Mouse (Mus musculus) right cerebral cortex, postnatal 4 days (tissue): ENCODE results near the gene Rdh7.
A peak's percentile ranks its signal among the peaks of the same experiment; 100 is the strongest.
"Not testable (repeated sequence)": the region's sequence is repeated elsewhere in the genome, so short reads cannot be mapped to it uniquely, and the experiment has no call there.

ENCODE experiments used
- DNase-seq: peaks from one replicate; pipeline ENCODE4 v3.0.0-alpha.2; 2022

Rdh7 gene

DNA sequence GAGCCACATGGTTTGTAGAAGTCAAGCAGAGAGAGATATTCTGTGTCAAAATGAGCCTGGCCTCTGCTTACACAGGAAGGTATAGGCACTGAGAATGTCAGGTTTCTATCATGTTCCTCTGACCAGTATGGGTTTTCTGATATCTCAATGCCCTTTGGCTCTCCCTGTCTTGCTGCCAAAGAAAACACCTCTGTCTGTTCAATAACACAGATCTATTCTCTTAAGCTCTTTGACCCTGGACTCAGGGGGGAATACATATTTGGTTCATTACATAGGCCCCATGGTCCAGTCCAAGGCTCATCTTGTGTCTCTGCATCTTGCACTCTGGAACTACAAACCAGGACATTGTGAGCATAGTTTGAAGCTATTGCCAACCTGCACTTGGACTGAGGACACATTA lies at the start of gene Rdh7:
Gene Rdh7, minus strand, starts transcription at position 213 of the 400 bp plus-strand sequence.
- DNase-seq = no peak

DNA sequence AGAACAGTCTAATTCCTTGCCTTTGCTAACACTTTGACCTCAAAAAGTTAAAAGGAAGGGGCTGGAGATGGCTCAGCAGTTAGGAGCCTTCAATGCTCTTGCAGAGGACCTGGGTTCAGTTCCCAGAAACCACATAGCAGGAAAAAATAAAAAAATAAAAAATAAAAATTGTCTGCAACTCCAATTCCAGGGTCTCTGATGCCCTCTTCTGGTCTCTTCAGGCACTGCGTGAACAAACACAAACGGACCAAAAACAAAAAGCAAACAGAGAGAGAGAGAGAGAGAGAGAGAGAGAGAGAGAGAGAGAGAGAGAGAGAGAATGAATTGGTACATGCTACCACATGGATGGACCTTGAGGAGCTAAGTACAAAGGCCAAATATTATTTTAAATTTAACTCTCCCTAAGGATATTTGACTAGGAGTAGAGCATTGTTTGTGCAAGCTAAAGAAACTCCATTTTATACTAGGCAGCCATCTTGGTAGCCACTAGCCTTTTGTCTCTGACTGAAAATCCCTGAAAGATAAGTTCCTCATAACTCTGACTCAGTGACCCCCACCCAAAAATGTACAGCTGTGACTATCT lies 48.9 kb upstream of the Rdh7 start:
- DNase-seq = peak; percentile 79

DNA sequence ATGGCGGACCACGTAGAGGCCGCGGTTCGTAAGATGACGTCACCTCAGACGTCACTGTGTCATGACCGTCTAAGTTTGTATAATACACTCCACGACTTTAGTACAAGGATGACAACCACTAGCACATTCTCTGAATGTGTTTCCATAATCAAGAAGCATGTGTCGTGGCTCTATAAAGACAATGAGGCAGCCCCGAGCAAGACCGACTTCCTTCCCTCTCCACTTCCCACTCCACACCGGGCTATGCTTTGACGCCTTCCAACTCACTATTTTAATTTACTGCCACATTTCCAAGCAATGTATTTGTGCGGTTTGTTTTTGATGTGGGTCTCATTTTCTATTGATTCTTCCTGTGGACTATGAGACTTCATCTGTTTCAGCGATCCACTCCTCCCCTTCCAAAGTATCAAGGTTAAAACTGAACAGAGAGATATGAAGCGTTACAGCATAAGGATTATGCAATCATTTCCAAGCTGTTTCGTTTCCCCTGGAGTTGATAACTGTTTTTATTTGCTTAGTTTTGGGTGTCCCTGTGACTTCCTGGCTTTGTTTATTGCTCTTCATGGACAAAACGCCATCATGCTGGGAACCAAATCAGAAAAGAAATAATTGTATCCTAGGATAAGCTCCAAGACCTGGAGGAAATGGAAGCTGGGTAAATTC lies 48.3 kb upstream of the Rdh7 start:
- DNase-seq = no peak

DNA sequence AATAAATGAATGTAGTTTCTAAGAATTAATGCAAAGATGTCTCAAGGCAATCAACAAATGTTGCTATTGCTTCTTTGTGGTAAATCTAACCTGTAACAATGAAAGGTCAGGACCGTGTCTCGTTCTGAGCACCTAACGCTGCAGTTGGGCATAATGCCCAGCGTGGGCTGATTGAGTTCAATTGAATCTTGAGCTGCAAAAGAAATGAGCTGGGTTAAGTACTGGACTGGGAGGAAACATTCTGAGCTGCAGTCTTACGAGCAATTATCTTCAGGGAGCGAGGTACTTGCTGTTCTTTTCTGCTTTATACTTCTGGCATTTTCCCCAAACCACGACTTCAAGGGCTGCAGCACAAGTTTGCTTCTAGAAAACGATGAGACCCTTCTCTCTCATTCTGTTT lies 47.7 kb upstream of the Rdh7 start:
- no peak for DNase-seq

DNA sequence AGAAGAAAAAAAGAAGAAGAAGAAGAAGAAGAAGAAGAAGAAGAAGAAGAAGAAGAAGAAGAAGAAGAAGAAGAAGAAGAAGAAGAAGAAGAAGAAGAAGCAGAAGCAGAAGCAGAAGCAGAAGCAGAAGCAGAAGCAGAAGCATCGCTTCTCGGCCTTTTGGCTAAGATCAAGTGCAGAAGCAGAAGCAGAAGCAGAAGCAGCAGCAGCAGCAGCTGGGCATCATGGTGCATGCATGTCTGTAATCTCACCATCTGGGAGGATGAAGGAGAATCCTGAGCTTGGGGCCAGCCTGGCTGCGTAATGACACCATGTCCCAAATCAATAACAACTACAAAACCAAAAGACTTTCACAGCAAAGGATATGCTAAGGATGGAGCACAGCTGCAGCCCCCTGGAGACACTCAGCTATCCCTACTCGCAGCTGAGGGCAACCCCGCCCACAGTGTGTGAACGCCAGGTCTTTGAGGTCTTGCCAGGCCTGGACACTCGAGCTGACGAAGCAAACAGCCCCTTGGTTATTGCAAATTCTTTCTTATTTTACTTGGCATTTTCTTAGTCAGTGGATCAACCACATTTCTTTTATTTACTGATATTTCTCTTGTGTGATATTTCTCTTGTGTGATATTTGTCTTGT lies 43.8 kb upstream of the Rdh7 start:
- DNase-seq = no peak

DNA sequence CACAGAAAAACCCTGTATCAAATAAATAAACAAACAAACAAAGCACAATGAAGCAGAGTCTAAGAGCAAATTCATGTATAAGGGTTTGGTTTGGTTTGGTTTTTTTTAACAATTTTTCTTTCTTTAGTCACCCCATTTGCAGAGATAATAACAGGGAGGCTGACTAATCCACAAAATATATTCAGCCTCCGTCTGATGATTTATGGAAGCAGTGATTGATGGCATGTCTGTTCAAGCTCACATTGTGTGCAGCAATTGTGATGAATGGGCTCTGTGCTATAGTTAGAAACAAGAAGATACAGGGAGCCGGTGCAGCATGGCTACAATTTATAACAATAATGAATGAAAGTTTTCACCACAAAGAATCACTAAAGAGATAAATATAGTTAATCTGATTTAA lies 39.1 kb upstream of the Rdh7 start:
- DNase-seq = no peak

DNA sequence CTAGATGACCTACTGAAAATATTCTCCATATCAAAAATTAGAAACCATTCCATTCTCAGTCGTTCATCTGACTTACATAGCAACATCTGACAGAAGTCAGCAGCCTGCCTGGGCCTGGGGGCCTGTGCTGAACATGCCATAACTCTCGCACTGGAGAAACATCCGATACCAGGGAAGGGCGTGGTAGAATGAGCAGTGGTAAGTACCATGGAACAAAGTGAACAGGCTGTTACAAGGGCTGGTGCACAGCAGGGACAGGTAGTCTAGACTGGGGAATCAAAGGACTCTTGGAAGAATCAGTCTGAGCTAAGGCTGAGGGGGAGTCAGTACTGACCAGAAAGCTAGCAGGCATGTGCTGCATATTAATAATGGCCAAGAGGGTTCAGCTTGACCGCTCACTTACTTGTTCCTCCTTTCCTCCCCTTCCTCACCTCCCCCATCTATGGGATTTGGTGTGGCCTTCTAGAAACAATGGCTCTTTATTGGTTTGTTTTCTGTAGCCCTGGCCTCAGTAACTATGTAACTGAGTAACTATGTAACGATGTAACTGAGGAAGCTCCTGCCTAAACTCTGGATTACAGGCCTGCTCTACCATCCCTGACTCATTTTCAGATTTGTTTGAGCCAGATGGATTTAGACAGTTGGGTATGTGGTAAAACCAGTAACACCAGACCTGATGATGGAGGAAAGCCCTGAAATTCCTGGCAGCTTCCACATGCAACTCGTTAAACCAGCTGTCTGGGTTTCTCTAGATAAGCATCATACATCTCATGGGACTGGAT lies 36.2 kb upstream of the Rdh7 start:
- no peak for DNase-seq

DNA sequence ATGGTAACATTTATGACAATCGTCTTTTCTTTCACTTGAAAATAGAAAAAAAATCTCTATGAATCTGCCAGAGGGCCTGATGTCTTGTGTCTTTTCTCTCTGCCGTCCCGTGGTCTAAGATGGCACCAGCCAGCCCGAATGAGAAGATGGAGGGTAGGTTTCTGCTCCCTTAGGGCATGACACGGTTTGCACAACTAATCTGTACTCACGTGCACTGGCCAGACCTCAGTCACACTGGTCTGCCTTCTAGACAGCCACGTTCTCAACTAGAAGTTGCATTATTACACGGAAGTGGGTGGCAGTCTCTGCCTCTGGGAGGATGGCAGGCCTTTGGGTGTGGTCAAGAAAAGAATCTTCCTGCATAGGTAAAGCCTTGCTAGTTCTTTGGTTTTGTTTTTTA lies 34.4 kb upstream of the Rdh7 start:
- DNase-seq = no peak

DNA sequence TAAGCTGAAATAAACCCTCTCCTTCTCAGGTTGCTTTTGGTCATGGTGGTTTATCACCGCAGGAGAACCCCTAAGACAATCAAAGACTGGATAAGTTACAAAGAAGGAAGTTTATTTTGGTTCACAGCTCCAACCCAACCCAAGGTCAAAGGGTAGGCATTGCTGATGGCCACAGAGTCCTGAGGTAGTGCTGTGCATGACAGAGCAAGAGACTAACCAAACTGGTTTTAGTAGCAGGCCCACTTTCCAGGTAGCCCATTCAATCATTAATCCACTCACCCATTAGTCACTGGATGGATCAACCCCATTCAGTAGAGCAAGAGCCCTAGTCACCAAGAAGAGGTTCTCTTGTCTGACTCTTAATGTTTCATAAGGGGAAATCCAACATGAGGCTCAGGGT lies 33.6 kb upstream of the Rdh7 start:
- DNase-seq = no peak

DNA sequence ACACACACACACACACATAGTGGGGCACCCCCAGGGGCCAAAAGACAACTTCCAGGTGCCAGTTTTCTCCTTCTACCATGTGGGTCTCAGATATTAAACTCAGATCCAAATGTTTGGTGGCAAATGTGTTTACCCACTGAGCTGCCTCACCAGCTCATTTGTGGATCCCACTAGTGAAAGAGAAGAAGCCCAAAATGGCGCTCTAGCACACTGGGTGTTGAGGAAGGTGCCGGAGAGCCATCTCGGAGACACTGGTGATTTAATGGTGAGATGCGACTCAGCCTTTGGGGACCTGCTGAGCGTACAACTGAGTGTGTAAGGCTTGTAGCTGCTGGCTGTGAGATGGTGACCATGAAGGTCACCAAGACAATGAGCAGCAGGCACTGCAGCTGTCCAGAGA lies 29.0 kb upstream of the Rdh7 start:
- no peak for DNase-seq

DNA sequence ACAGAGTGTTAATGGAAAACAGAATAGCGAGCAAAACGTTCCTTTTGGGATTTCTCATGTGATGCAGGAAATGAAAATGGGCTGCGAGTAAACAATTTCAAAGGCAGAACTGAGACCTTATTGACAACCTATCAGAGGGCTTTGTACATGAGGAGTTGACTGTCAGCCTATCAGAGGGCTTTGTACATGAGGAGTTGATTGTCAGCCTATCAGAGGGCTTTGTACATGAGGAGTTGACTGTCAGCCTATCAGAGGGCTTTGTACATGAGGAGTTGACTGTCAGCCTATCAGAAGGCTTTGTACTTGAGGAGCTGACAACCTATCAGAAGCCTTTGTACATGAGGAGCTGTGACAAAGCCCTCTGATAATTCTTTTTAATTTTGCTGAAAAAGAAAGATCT lies 28.6 kb upstream of the Rdh7 start:
- DNase-seq = not testable (repeated sequence)

DNA sequence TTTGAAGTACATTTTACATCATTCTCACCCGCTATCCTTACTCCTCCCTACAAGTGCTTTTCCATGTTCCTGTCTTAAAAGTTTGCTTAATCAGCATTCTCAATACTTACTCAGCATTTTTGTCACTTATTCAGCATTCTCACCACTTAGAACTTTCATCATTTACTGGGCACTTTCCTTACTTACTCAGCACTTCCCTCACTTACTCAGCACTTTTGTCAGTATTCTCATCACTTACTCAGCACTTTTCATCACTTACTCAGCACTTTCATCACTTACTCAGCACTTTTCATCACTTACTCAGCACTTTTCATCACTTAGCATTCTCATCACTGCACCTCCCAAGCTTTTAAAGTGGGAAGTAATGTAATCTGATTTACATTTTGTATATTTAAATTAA lies 27.0 kb upstream of the Rdh7 start:
- DNase-seq = no peak

DNA sequence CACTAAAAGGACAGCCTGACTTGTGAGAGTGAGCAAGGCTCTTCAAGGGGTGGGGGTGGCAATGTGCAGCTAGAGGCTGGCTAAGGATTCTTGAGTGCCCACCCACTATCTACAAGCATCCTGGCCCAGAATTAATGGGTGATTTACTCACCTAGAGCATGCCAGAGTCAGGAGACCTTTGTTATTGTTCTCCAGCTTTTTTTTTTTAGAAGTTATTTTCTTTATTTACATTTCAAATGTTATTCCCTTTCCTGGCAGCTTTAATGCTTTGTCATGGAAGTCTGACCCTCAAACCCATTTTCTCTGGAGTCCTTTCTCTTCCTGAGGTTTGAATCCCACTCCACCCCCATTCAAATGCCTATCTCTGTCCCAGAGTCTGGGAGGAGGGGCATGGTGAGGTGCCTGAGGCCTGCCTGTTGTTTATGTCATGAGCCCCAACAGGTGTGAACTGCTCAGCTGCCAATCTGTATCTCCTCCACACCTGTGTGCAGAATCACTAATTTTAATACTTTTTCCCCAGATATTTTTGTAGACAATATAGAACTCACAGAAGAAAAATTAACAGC lies 18.9 kb upstream of the Rdh7 start:
- DNase-seq = no peak

DNA sequence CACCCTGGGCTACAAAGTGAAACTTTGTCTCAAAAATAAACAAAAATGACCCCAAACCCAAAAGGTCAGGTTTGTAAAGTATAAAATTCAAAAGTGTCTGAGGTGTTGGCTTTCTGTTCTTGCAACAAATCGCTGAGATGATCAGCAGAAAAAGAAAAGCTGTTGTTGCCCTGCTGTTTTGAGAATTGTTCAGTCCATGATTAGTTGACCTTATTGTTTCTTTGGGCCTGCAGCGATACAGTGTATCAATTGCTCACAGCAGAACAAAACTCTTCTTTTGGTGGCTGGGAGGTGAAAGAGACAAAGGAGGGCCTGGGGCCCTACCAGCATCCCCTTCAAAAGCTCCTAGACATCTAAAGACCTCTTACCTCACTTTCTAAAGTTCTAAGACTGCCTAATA lies 17.5 kb upstream of the Rdh7 start:
- DNase-seq = no peak

DNA sequence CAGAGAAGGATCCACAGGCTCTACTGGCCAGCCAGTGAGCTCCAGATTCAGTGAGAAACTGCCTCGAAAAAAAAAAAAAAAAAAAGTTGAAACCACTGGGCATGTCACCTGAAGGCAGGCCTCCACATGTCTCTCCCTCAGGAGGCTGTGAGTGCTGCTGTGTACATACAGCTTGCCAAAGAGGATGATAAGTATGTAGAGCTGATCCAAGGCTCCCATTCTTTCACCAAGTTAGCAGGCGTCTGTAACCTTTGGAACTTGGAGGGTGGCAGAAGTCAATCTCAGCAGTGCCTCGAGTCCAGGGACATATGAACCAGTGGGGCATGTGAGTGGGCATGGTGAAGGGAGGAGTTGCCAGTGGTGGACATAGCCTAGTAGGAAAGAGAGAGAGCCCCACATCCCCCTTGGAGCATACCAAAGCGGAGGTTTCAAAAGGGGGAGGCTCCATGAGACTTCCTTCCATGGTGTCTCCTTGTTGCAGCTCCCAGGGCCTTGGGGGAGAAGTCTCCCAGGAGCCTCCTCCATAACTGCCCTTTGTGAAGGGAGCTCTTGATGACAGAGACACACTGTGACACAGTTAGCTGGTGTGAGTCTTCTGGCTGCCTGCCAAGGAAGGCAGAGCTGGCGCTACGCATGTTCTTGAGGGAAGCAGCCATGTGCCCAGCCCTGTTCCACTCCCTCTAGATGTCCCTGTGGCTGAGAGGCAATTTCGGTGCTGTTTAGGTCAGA lies 16.3 kb upstream of the Rdh7 start:
- peak; percentile 15 for DNase-seq

DNA sequence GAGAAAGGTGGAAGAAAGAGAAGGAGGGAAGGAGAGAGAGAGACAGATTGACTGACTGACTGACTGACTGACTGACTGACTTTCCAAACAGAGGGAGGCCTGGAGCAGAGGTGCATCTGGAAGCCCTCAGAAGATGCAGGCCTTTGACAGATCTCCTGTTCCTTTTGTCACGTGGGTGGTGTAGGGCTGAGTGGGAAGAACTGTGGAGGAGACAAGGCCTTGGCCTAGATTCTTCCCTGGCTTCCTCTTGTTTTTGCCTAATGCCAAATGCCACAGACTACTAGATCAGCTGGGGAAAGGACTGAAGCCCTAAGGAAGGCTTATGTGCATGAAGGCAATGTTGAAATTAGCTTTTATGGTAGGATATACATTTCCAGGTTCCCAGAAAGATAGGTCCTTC lies 14.5 kb upstream of the Rdh7 start:
- DNase-seq = no peak

DNA sequence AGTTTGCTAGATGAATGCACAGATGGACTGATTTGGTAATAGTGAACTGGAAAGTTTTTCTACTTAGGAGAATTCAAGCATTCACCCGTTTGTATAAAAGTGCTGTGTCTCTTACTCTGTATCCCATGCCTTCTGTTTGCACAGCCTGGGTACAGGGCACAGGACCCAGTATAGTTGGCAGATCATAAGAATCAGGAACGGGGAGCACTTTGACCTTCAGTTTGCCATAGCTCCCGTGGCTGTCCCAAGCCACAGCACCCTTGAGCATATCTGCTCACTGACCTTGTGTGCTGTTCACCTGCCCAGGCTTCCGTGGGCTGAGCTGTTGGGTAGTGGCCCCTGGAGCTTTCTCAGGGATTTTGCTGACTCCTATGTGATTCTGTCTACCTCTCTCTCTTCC lies 13.1 kb upstream of the Rdh7 start:
- DNase-seq = no peak

DNA sequence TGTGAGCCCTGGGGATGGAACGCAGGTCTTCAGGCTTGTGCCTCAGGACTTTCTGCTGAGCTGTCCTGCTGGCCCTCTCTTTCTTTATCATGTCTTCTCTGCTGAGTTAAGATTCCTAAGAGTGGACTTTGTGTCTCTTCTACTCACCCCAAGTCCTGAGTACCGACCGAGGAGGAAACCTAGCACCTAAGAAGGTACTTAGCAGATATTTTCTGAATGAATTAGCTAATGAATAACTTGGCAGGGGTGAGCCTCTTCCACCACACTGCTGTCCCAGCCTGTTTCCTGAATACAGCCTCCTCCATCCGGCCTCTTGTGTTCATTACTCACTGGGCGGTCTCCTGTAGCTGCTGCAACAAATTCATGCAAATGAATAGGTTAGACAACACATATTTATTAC lies 11.2 kb upstream of the Rdh7 start:
- DNase-seq = no peak

DNA sequence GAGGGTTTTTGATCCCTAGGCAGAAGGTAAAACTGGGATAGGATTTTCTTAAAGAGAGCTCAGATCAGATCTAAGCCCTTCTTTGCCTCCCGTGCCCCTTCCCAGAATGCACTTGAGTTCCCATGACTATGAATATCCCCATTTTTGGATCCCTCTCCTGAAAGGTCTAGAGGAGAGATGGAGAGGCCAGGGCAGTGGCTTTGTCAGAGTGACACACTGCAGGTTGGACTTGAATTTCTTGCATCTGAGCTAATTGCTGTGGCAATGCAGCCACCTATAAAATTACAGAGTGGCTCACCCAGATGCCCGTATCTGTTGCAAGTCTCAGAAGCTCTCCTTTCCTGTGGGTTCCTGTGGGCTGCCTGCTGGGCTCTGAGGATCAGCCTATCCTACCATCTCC lies 9.6 kb upstream of the Rdh7 start, which contains the start of gene Sdr9c7:
Gene Sdr9c7, plus strand, starts transcription at position 301 of the 400 bp plus-strand sequence.
- DNase-seq = no peak

DNA sequence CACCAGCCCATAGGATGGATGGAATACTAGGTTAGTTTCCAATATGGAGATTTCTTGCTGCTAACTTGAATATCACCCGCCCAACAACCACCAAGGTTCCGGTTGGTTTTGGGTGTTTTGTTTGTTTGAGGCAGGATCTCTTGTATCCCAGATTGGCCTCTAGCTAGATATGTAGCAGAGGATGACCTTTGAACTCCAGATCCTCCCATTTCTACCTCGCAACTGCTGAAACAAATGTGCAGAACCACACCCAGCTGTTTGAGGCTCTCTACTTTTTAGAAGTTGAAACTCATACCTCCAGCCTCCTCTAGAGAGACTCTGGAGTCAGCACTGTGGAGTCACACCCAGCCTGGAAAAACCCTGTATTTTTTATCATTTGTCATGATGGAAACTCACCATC lies 8.9 kb upstream of the Rdh7 start:
- no peak for DNase-seq

DNA sequence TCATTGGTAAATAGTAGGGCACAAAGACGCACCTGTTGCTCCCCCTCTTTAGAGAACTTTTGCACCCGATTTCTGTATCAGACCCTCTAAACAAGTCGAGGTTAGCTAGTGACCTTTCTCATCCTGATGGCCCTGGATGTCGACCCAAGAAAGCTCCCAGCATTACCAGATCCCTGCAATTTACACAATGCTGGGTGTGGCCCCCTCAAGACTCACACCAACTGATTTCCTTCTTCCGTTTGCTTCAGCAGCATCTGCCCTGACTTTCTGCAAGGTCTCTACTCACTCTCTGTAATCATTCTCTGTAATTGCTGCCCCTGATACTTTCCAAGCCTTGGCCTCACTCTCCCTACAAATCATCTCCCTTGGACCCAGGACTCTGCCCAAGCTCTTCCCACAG lies 8.1 kb upstream of the Rdh7 start:
- no peak for DNase-seq

DNA sequence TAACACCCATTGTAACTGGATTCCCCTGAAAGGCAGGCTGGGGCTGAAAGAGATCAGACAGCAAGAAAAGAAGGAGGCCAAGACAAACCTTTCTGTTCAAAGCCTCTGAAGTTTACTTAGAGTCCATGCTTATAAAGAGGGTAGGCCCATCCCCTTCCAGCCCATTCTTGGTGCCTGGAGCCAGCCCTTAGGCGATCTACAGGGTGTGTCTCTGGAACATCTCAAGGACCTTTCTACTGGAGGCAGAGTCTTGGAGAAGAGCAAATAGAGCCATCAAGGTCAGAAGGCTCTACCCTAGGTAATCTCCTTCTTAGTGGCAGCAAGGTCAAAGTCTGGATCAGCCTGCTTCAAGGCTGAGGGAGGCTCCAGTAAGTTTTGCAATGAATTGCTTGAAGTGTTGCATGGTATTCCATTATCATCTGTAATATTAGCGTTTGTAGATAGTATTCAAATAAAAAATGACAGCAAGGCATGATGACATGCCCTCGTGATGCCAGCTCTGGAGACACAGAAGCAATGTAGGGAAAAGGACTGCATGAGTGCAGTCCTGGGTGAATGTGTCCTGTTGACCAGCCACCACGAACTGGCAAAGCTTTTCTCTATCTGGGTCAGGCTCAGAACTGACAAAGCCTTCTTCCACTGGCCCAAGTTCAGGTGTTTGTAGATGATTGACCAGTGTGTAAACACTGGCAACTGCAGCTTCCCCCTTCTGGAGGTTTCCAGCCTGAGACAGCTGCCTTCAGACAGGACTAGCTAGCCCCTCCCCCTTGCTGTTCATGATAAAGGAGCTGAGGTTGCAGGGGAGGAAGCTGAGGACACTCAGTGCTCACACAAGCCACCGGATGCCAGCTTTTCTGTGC lies 4.8 kb upstream of the Rdh7 start:
- not testable (repeated sequence) for DNase-seq
